Mouse (Mus musculus) testis, adult 2 months (tissue): ENCODE data around the gene Gdf10. TPM values are rescaled to one million over a fixed set of nuclear protein-coding genes. Genes with fewer than 3 reads are reported as not detected.

Experiments used
- H3K27ac ChIP-seq: fragments of 200-500 bp; 2 replicates; pipeline ENCODE4 v1.5.1; 2012; ENCODE audit warnings: low read depth, low read length; ENCODE audit not compliant: control insufficient read depth, insufficient read depth
- H3K27me3 ChIP-seq: fragments of 200-500 bp; 2 replicates; pipeline ENCODE4 v1.6.1; 2012; ENCODE audit warnings: mild to moderate bottlenecking, low read length, moderate library complexity; ENCODE audit not compliant: control insufficient read depth, insufficient read depth
- H3K36me3 ChIP-seq: fragments of 200-500 bp; 2 replicates; pipeline ENCODE4 v1.6.1; 2012; ENCODE audit warnings: mild to moderate bottlenecking, low read length; ENCODE audit not compliant: control insufficient read depth, insufficient read depth
- H3K4me1 ChIP-seq: fragments of 200-500 bp; 2 replicates; pipeline ENCODE4 v1.6.1; 2012; ENCODE audit warnings: low read length; ENCODE audit not compliant: control insufficient read depth, insufficient read depth
- H3K4me3 ChIP-seq: fragments of 200-500 bp; 2 replicates; pipeline ENCODE4 v1.5.1; 2012; ENCODE audit warnings: low read depth, mild to moderate bottlenecking, low read length, moderate library complexity, mixed read lengths; ENCODE audit not compliant: control insufficient read depth
- CTCF ChIP-seq: fragments of 200-500 bp; IDR thresholded peaks from 2 replicates; pipeline ENCODE4 v1.5.1; 2012; ENCODE audit warnings: low read depth, mild to moderate bottlenecking, inconsistent platforms, low read length, moderate library complexity; ENCODE audit not compliant: control insufficient read depth, insufficient read depth, insufficient replicate concordance
- POLR2A ChIP-seq: fragments of 200-500 bp; IDR thresholded peaks from 2 replicates; pipeline ENCODE4 v1.6.1; 2012; ENCODE audit warnings: low read depth, mild to moderate bottlenecking, inconsistent platforms, low read length, moderate library complexity; ENCODE audit not compliant: control insufficient read depth
- polyA plus RNA-seq: library from polyadenylated mRNA; depleted of rRNA; stranded (reverse); fragments of >200 nt; gene quantifications from 2 replicates; pipeline ENCODE4 v1.2.3, GENCODE M21; 2012; rRNA removed

Gene Gdf10
- polyA plus RNA-seq, 1 experiment = 0.26 TPM

GRCm38 (mm10) chr14:33958186-33958585 lies 34.8 kb downstream of the Gdf10 start:
- no peaks in the 10 kb centered on the region for H3K27me3 ChIP-seq
- TF ChIP-seq CTCF (no peak), POLR2A (no peak)
- H3K27ac ChIP-seq = no peak overlapping the region
- no peaks in the 10 kb centered on the region for H3K36me3 ChIP-seq
- no peak overlapping the region for H3K4me3 ChIP-seq
- peaks cover 9% of the 10 kb centered on the region for H3K4me1 ChIP-seq

DNA sequence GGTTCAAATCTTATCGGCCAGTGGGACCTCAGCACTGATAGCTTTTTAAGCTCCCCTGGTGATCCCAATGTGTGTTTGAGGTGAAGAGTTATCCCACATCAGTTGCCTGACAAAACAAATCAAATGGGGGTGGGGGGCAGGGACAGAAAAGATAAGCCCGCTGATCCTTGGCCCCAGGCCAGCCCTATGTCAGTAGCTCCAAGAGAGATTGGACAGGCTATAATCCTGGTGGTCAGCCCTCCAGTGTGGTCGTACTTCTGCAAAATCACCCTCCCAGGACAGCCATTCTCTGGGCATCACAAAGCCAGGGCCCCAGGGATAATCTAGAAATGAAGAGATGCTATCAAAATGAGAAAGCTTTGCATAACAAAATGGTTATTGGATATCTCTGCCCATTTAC lies 35.5 kb downstream of the Gdf10 start:
- H3K27ac ChIP-seq = no peak overlapping the region
- peaks cover 9% of the 10 kb centered on the region for H3K4me1 ChIP-seq
- H3K27me3 ChIP-seq = no peaks in the 10 kb centered on the region
- TF ChIP-seq CTCF (no peak), POLR2A (no peak)
- no peaks in the 10 kb centered on the region for H3K36me3 ChIP-seq
- no peak overlapping the region for H3K4me3 ChIP-seq

DNA sequence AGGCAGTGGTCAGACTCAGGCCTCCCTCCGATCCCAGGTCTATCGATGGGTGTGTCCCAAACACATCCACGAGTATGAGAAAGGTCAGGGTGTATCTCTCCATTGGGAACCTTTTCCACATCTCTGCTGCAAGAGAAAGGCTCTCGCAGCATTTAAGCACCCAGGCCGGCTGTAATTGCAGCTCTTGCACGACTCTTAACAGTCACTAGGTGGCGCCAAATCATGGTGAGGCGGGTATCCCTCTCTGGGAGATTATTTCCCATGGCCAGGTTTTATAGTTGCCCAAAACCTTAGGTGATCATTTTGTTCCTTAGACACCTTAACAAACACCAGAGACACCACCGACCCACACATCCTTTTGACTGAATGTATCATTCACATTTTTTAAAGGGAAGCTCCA lies 36.0 kb downstream of the Gdf10 start:
- H3K36me3 ChIP-seq = no peaks in the 10 kb centered on the region
- peaks cover 9% of the 10 kb centered on the region for H3K4me1 ChIP-seq
- H3K27me3 ChIP-seq = no peaks in the 10 kb centered on the region
- TF ChIP-seq POLR2A = no peak
- TF ChIP-seq CTCF = peak; percentile 74; the same call in 1 of the 2 replicates
- no peak overlapping the region for H3K27ac ChIP-seq
- no peak overlapping the region for H3K4me3 ChIP-seq

GRCm38 (mm10) chr14:33965675-33966074 lies 42.3 kb downstream of the Gdf10 start:
- H3K36me3 ChIP-seq = no peaks in the 10 kb centered on the region
- H3K4me1 ChIP-seq = peaks cover 6% of the 10 kb centered on the region
- no peaks in the 10 kb centered on the region for H3K27me3 ChIP-seq
- peak overlapping the region; percentile 76 for H3K4me3 ChIP-seq
- H3K27ac ChIP-seq = no peak overlapping the region
- TF ChIP-seq CTCF (peak; percentile 61), POLR2A (no peak)

GRCm38 (mm10) chr14:33972679-33973078 lies 49.3 kb downstream of the Gdf10 start:
- Histone ChIP-seq H3K27me3 (no peaks in the 10 kb centered on the region), H3K4me1 (no peaks in the 10 kb centered on the region), H3K4me3 (no peak overlapping the region), H3K27ac (no peak overlapping the region), H3K36me3 (no peaks in the 10 kb centered on the region)
- TF ChIP-seq POLR2A = no peak
- no peak; the same call in 1 of the 2 replicates for TF ChIP-seq CTCF

- Histone ChIP-seq H3K27me3 (no peaks in the 10 kb centered on the region), H3K4me3 (no peak overlapping the region), H3K27ac (no peak overlapping the region), H3K4me1 (peaks cover 4% of the 10 kb centered on the region), H3K36me3 (no peaks in the 10 kb centered on the region)
- TF ChIP-seq CTCF (no peak), POLR2A (no peak)
Observed at GRCm38 (mm10) chr14:33974752-33975151, 51.4 kb downstream of the Gdf10 start.

DNA sequence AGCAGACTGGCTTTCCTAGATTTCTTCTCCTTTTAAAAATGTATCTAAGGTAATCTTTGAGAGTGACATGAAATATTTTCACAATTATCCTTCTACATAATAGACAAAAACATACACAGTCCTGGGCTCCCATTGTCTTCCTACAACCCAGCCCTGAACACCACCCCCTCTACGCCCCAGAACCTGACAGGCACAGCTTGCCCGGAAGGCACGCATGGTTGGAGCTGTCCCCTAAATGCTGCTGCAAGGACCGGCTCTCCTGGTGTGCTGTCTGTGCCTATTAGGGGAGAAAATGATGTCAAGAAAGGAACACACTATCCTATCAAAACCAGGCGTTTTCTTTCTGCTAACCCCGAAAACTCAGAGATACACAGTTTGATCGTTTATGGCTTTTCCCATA lies 54.4 kb downstream of the Gdf10 start:
- no peaks in the 10 kb centered on the region for H3K36me3 ChIP-seq
- no peak overlapping the region for H3K4me3 ChIP-seq
- H3K27me3 ChIP-seq = no peaks in the 10 kb centered on the region
- H3K27ac ChIP-seq = no peak overlapping the region
- H3K4me1 ChIP-seq = peaks cover 4% of the 10 kb centered on the region
- TF ChIP-seq CTCF = no peak
- no peak for TF ChIP-seq POLR2A

GRCm38 (mm10) chr14:33978604-33979059 lies 55.2 kb downstream of the Gdf10 start, which contains the start of gene Zfp488:
Zfp488 (minus strand) TSS chr14:33978764.
- no peak for TF ChIP-seq POLR2A

More at GRCm38 (mm10) chr14:33978604-33979059, 55.2 kb downstream of the Gdf10 start, which contains the start of gene Zfp488:
- H3K27ac ChIP-seq = no peak within 1 kb of the TSS
- H3K4me3 ChIP-seq = peak within 1 kb of the TSS; percentile 69
- H3K4me1 ChIP-seq = peaks cover 4% of the 10 kb centered on the region
- no peaks in the 10 kb centered on the region for H3K27me3 ChIP-seq
- no peaks in the 10 kb centered on the region for H3K36me3 ChIP-seq

Other genes with a start within 250 kb of the Gdf10 start
- gene Gdf2, start 17.5 kb downstream of the Gdf10 start, polyA plus RNA-seq = not detected in 2 replicates
- gene Rbp3, start 30.4 kb downstream of the Gdf10 start, polyA plus RNA-seq = 0.02 TPM in 2 replicates
- gene Zfp488, start 55.2 kb downstream of the Gdf10 start, polyA plus RNA-seq = 0.46 and 0.55 TPM in 2 replicates
- 27.0 and 30.6 TPM in 2 replicates for gene Gm30083, start 91.6 kb downstream of the Gdf10 start, polyA plus RNA-seq
- gene Gm5460, start 93.2 kb downstream of the Gdf10 start, polyA plus RNA-seq = 47.9 and 48.5 TPM in 2 replicates
- gene Antxrl, start 129.1 kb downstream of the Gdf10 start, polyA plus RNA-seq = 194 and 204 TPM in 2 replicates
- 0.08 and 0.21 TPM in 2 replicates for gene Anxa8, start 162.4 kb downstream of the Gdf10 start, polyA plus RNA-seq
- gene A630023A22Rik, start 179.2 kb downstream of the Gdf10 start, polyA plus RNA-seq = 13.5 and 14.8 TPM in 2 replicates
- gene Npy4r, start 228.9 kb downstream of the Gdf10 start, polyA plus RNA-seq = 0.05 and 0.06 TPM in 2 replicates